Mouse (Mus musculus) lung, embryonic 16.5 days (tissue): ENCODE data around the gene Gm10320. TPM values are rescaled to one million over a fixed set of nuclear protein-coding genes. Genes with fewer than 3 reads are reported as not detected.

ENCODE experiments used
- ATAC-seq: fragments of 200-750 bp; cut with Nextera tagmentation; 2 replicates; pipeline ENCODE4 v1.8.0; 2017; ENCODE audit warnings: low read depth, mild to moderate bottlenecking, moderate library complexity
- H3K27ac ChIP-seq: fragments of 300-500 bp; sonication (generic); 2 replicates; pipeline ENCODE4 v1.5.1; 2014; ENCODE audit warnings: mild to moderate bottlenecking, control low read depth, low read length
- H3K27me3 ChIP-seq: fragments of 300-500 bp; sonication (generic); 2 replicates; pipeline ENCODE4 v1.6.1; 2014; ENCODE audit warnings: low read depth, low read length, mixed read lengths; ENCODE audit not compliant: control insufficient read depth, insufficient read depth
- H3K36me3 ChIP-seq: fragments of 300-500 bp; sonication (generic); 2 replicates; pipeline ENCODE4 v1.6.1; 2014; ENCODE audit warnings: low read length; ENCODE audit not compliant: control insufficient read depth, insufficient read depth
- H3K4me1 ChIP-seq: fragments of 300-500 bp; sonication (generic); replicated peaks from 2 replicates; pipeline ENCODE4 v1.6.1; 2014; ENCODE audit warnings: low read length, mixed read lengths; ENCODE audit not compliant: control insufficient read depth, insufficient read depth
- H3K4me2 ChIP-seq: fragments of 300-500 bp; sonication (generic); 2 replicates; pipeline ENCODE4 v1.6.1; 2014; ENCODE audit warnings: low read depth, low read length, control low read depth
- H3K4me3 ChIP-seq: fragments of 300-500 bp; sonication (generic); 2 replicates; pipeline ENCODE4 v1.5.1; 2014; ENCODE audit warnings: mild to moderate bottlenecking, low read length, control low read depth
- H3K9ac ChIP-seq: fragments of 300-500 bp; sonication (generic); 2 replicates; pipeline ENCODE4 v1.6.1; 2014; ENCODE audit warnings: low read length, control low read depth
- H3K9me3 ChIP-seq: fragments of 300-500 bp; sonication (generic); 2 replicates; pipeline ENCODE4 v1.6.1; 2016; ENCODE audit warnings: low read length; ENCODE audit not compliant: control insufficient read depth
- WGBS: fragments of 180-500 bp; shearing (Covaris S2); extraction: QIAGEN DNeasy Blood & Tissue Kit; methylation state at CpG from one replicate; pipeline ENCODE4 v1.1.7; 2014; 5-methylcytosine and 5-hydroxymethylcytosine counted together
- polyA plus RNA-seq: library from polyadenylated mRNA; unstranded; fragments of >200 nt; fragmentation: Nextera tagmentation; extraction: Ambion mirVana; gene quantifications from 2 replicates; pipeline ENCODE4 v1.2.1, GENCODE M21; 2015

Gene Gm10320
- polyA plus RNA-seq, 1 experiment from 2014 or later, result 1.2 TPM

DNA sequence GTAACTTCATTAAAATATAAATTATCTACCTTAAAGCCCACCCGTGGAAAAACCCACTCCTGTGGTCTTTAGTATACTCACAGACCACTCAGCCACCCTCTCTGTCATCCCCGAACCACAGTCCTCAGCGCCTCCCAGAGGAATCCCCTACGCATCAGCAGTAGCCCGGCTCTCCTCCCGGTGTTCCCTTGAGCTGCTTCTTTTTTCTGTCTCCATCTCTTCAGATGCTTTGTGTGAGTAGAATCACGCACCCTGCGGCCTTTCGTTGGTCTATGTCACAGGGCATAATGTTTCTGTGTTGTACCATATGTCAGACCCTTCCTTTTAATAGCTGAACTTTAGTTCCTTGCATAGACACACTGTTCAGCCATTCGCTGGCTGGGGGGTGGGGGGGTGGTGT lies 36.2 kb downstream of the Gm10320 start:
- ATAC-seq, result no peak
- Histone ChIP-seq H3K36me3 (no peaks in the 10 kb centered on the region), H3K4me1 (no peaks in the 10 kb centered on the region), H3K4me2 (no peak overlapping the region), H3K4me3 (no peak overlapping the region), H3K9me3 (peaks cover 6% of the 10 kb centered on the region; the same call in 1 of the 2 replicates), H3K27me3 (no peaks in the 10 kb centered on the region), H3K27ac (no peak overlapping the region), H3K9ac (no peak overlapping the region)
- 83% methylated on average over 10 of the region's 10 CpGs for WGBS

DNA sequence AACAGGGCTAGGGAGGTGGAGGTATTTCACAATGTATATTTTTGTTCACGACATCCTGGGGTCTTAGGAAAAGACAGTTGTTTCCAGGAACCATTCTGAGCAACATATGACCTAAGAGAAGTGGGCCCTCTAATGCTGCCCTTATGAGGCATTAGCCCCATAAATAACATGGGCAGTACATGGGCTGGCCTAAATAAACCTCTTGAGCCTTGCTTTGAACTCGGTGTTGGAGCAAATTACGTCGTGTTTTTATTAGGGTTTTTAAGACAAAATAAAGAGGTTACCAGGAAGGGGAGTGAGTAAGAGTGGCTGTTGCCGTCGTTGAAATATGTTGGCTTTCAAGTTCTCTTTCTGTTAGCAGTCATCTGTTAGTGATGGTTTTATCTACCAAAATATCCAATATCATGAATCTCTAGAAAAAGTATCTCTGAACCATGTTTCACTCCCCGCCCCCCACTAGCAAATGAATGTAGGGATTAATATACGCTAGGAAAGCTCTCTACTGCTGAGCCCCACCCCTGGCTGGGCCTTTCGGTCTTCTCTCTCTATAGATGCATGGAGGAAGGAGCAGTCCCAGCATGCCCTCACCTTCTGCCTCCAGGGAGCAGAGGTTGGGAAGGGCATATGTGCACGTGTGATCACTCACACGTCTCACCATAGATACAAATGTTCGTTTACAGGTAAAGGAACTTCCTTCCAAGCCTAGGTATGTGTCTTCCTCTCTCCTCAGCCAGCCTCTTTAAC lies 37.4 kb downstream of the Gm10320 start:
- Histone ChIP-seq H3K4me3 (no peak overlapping the region), H3K27ac (no peak overlapping the region), H3K27me3 (no peaks in the 10 kb centered on the region), H3K36me3 (no peaks in the 10 kb centered on the region), H3K4me2 (no peak overlapping the region), H3K9me3 (peaks cover 6% of the 10 kb centered on the region; the same call in 1 of the 2 replicates), H3K9ac (no peak overlapping the region), H3K4me1 (no peaks in the 10 kb centered on the region)
- ATAC-seq, result no peak
- 81% methylated on average over 12 of the region's 12 CpGs for WGBS

DNA sequence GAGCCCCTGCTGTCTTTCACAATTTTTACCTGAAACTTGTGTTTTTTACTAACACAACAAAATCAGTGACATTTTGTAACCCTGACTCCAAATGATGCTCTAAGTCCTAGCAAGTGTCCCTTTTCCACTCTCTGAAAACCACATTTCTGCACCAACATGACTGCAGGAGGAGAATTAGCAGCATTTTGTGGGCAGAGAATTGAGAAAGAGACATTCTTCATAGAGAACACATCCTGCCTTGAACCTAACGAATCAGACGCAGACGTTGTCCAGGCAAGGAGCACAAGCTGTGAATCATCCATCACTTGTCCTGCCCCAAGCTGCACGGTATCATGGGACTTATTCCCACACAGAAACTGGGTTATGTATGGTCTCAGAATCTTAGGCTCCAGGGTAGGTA lies 38.7 kb downstream of the Gm10320 start:
- no peak overlapping the region for H3K9ac ChIP-seq
- no peaks in the 10 kb centered on the region for H3K27me3 ChIP-seq
- H3K27ac ChIP-seq, result no peak overlapping the region
- H3K36me3 ChIP-seq, result no peaks in the 10 kb centered on the region
- H3K4me1 ChIP-seq, result no peaks in the 10 kb centered on the region
- 48% methylated on average over 4 of the region's 4 CpGs for WGBS
- ATAC-seq, result no peak
- H3K4me2 ChIP-seq, result no peak overlapping the region
- H3K4me3 ChIP-seq, result no peak overlapping the region
- peaks cover 6% of the 10 kb centered on the region; the same call in 1 of the 2 replicates for H3K9me3 ChIP-seq

DNA sequence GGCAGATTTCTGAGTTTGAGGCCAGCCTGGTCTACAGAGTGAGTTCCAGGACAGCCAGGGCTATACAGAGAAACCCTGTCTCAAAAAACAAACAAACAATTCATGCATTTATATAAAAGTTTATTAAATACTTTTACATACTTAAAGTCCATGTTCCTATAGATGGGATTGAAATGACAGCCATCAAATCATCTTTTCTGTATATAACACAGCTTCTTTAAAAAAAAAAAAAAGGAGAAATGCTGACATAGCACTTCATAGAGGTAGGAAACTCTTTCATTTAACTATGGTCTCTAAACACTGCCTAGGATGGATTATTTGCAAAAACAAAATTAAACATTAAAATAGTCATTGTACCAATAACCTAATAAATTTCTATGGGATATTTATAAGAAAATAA lies 43.1 kb downstream of the Gm10320 start:
- Histone ChIP-seq H3K27me3 (no peaks in the 10 kb centered on the region), H3K4me3 (no peak overlapping the region), H3K36me3 (no peaks in the 10 kb centered on the region), H3K9ac (no peak overlapping the region), H3K9me3 (peaks cover 6% of the 10 kb centered on the region; the same call in 1 of the 2 replicates), H3K27ac (no peak overlapping the region), H3K4me2 (no peak overlapping the region), H3K4me1 (no peaks in the 10 kb centered on the region)
- ATAC-seq, result no peak

DNA sequence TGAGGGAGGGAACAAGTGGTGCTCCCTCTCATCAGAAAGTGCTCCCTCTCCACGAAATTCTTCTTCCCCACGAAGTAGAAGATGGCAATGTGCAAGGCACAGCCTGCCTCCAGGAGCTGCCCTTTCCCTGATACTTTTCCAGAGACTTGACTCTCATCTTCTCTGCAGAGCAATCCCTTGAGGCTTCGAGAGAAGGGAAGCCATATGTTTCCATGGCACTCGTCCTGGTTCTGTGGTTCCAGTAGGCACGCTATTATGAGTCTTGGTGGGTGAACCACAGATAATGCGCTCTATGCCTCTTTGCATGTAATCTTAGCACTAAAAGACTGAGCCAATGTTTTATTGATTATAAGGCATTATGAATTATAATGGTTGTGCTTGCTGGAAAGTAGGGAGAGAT lies 44.1 kb downstream of the Gm10320 start:
- Histone ChIP-seq H3K4me2 (no peak overlapping the region), H3K9ac (no peak overlapping the region), H3K4me3 (no peak overlapping the region), H3K4me1 (no peaks in the 10 kb centered on the region), H3K27me3 (no peaks in the 10 kb centered on the region), H3K36me3 (no peaks in the 10 kb centered on the region), H3K9me3 (peaks cover 6% of the 10 kb centered on the region; the same call in 1 of the 2 replicates), H3K27ac (no peak overlapping the region)
- 74% methylated on average over 6 of the region's 6 CpGs for WGBS
- no peak for ATAC-seq

DNA sequence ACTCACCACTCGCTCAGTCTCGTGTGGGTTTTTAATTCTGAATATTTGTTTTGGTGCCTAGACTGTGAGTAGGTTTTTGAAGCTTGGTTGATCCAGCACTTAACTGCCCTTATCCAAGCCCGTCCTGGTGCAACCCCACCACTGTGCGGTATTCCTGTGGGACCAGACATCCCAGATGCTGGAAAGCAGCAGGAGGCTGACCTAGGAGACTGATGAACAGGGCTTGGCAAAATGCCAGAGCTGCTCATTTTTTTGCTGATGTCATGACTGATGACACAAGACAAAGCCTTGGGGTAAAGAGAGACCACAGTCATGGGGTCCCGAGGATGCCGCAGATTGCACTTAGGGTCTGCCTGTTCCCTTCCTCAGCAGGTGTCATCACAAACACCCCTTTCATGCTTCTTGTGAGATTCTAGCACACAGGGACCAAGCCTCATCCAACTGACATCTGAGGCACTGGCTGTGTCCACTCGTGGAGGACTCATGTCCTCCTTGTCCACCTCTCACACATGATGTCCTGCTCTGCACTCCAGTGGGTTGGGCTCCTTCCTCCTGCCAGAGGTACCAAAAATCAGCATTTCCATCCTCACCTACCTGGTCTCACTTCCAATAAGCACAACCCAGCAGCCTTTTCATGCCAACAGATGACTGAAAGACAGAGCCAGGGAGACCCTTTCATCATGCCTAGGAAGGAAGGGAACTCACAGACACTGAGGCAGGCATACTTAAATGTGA lies 46.2 kb downstream of the Gm10320 start:
- 70% methylated on average over 7 of the region's 7 CpGs for WGBS
- H3K36me3 ChIP-seq, result no peaks in the 10 kb centered on the region

DNA sequence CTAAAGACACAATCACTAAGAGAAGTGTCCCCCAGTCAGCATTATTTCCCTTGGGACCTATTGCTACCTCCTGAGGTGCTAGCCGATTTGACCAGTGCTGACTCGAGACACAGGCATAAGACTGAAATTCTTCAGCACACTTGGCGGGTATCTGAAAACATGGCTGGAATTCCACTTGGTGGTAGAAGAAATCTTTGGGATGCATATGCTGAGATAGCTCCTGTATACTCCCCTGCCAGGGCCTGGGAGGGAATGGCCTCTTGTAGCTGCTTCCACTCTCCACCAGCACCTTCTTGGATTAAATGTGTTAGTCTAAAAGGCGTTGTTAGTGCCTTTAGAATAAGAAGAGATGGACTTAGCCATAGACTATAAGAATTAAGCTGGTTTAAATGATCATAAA lies 50.8 kb downstream of the Gm10320 start:
- no peak for ATAC-seq
- H3K27me3 ChIP-seq, result no peaks in the 10 kb centered on the region
- H3K4me3 ChIP-seq, result no peak overlapping the region
- H3K36me3 ChIP-seq, result no peaks in the 10 kb centered on the region
- H3K4me2 ChIP-seq, result no peak overlapping the region
- H3K9ac ChIP-seq, result no peak overlapping the region
- no peaks in the 10 kb centered on the region; the same call in 1 of the 2 replicates for H3K9me3 ChIP-seq
- H3K4me1 ChIP-seq, result no peaks in the 10 kb centered on the region; the same call in 1 of the 2 replicates
- H3K27ac ChIP-seq, result no peak overlapping the region
- WGBS, result 54% methylated on average over 4 of the region's 4 CpGs

More for the DNA sequence above, 46.2 kb downstream of the Gm10320 start:
- no peak for ATAC-seq
- no peak overlapping the region for H3K4me2 ChIP-seq
- H3K4me1 ChIP-seq, result no peaks in the 10 kb centered on the region; the same call in 1 of the 2 replicates
- H3K9me3 ChIP-seq, result no peaks in the 10 kb centered on the region; the same call in 1 of the 2 replicates
- no peak overlapping the region for H3K27ac ChIP-seq
- H3K4me3 ChIP-seq, result no peak overlapping the region
- H3K9ac ChIP-seq, result no peak overlapping the region
- no peaks in the 10 kb centered on the region for H3K27me3 ChIP-seq

DNA sequence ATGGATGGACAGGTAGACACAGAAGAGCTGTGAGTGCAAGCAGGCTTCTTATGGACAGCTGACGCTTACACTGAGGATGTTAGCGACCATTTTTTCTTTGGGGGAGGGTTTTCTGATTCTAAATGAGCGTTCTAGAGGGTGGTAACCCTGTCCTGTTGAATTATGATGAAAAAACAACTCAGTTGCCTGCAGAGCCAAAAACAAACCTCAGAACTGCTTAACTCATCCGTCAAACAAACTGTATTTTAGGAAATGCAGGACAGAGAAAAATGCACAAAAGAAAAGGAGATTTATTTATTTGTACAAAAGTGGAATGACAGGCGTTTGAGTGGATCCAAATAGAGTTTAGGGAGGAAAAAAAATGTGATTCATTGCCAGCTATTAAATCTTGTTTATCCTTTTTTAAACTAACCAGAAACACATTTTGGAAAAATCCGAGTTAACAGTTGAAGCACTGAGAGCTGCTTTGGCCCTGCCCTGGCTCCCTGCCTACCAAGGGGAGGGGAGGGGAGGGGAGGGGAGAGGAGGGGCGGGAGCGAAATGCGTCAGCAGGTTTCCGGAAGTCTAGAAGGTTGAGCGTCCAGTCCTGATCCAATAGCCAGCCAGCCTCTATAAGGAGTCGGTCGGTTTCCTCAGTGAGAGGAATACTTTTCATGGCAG lies 51.4 kb downstream of the Gm10320 start:
- Histone ChIP-seq H3K27me3 (no peaks in the 10 kb centered on the region), H3K9ac (no peak overlapping the region), H3K36me3 (no peaks in the 10 kb centered on the region), H3K4me3 (no peak overlapping the region), H3K9me3 (no peaks in the 10 kb centered on the region; the same call in 1 of the 2 replicates), H3K4me1 (no peaks in the 10 kb centered on the region; the same call in 1 of the 2 replicates), H3K27ac (no peak overlapping the region), H3K4me2 (no peak overlapping the region)
- peak; percentile 73; the same call in 1 of the 2 replicates for ATAC-seq
- WGBS, result 22% methylated on average over 13 of the region's 13 CpGs
